Mouse (Mus musculus) ES-E14 (cell line): ENCODE measurements at regions not wholly inside any gene's neighbourhood (a gene's known extent, or its start where the extent isn't known, plus 50 kb on each side); places are given as distances from the start of the nearest gene placed in this dataset.

Experiments
- CHD2 ChIP-seq: IDR thresholded peaks from 2 replicates; pipeline ENCODE4 v1.6.1; 2014; ENCODE audit warnings: mild to moderate bottlenecking, low read depth, low read length, inconsistent platforms
- HCFC1 ChIP-seq: IDR thresholded peaks from 2 replicates; pipeline ENCODE4 v1.6.1; 2012; ENCODE audit warnings: low read length, inconsistent platforms, borderline replicate concordance; ENCODE audit not compliant: insufficient read depth
- MAFK ChIP-seq: IDR thresholded peaks from 2 replicates; pipeline ENCODE4 v1.6.1; 2014; ENCODE audit warnings: mild to moderate bottlenecking, low read depth, low read length, inconsistent platforms; ENCODE audit not compliant: insufficient read depth
- ZC3H11A ChIP-seq: IDR thresholded peaks from 2 replicates; pipeline ENCODE4 v1.6.1; 2012; ENCODE audit warnings: low read depth, mild to moderate bottlenecking, inconsistent platforms, low read length, borderline replicate concordance
- ZNF384 ChIP-seq: IDR thresholded peaks from 2 replicates; pipeline ENCODE4 v1.6.1; 2012; ENCODE audit warnings: low read depth, low read length, inconsistent platforms

DNA sequence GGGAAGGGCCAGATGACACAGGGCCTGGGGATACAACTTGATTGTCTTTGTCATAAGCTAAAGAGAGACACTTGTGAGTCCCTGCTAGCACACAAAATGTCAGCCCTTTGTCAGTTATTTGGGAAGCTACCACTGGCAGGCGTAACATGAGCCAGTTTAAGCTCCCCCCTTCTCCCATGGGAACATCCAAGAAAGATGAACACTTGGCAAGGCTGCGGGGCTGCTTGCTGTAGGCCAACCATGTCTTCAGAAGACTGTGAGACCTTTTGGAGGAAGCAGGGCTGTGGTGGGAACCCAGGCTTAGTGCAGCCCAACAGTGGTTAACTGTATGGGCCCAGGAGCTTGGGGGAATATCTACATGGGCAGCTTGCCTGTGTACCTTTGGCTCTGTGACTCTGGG lies 67.3 kb upstream of the Pmepa1 start:
- TF ChIP-seq CHD2 (no peak), ZNF384 (no peak), HCFC1 (no peak), ZC3H11A (no peak), MAFK (no peak)
